Mouse (Mus musculus) 416B (cell line): Measurements from ENCODE around the gene Vnn3.

Experiments
- DNase-seq: peaks from one replicate; pipeline ENCODE4 v3.0.0; 2011; ENCODE audit warnings: low read depth

Vnn3 gene

GRCm38 (mm10) chr10:23851228-23851912 is at the start of gene Vnn3:
Vnn3 (plus strand) TSS chr10:23851462.
- DNase-seq, result peak; percentile 8

- DNase-seq, result no peak
Measured at GRCm38 (mm10) chr10:23802911-23803310, 48.4 kb upstream of the Vnn3 start.

GRCm38 (mm10) chr10:23804665-23805064 is 46.6 kb upstream of the Vnn3 start:
- DNase-seq, result no peak

GRCm38 (mm10) chr10:23806201-23806600 is 45.1 kb upstream of the Vnn3 start:
- DNase-seq, result no peak

- DNase-seq, result peak; percentile 74
Measured at GRCm38 (mm10) chr10:23811635-23812437, 39.4 kb upstream of the Vnn3 start.

- DNase-seq, result no peak
Measured at GRCm38 (mm10) chr10:23812438-23812759, 38.9 kb upstream of the Vnn3 start.

- peak; percentile 10 for DNase-seq
Measured at GRCm38 (mm10) chr10:23812852-23813766, 38.2 kb upstream of the Vnn3 start.

GRCm38 (mm10) chr10:23815168-23815567 is 36.1 kb upstream of the Vnn3 start:
- DNase-seq, result peak; percentile 76

- no peak for DNase-seq
Measured at GRCm38 (mm10) chr10:23816241-23816640, 35.0 kb upstream of the Vnn3 start.

- DNase-seq, result no peak
Measured at GRCm38 (mm10) chr10:23826516-23826915, 24.7 kb upstream of the Vnn3 start.

- DNase-seq, result no peak
Measured at GRCm38 (mm10) chr10:23836003-23836964, 15.0 kb upstream of the Vnn3 start.

GRCm38 (mm10) chr10:23837115-23837514 is 14.1 kb upstream of the Vnn3 start:
- no peak for DNase-seq

- DNase-seq, result no peak
Measured at GRCm38 (mm10) chr10:23838910-23839309, 12.4 kb upstream of the Vnn3 start.

- no peak for DNase-seq
Measured at GRCm38 (mm10) chr10:23839368-23839767, 11.9 kb upstream of the Vnn3 start.

- DNase-seq, result no peak
Measured at GRCm38 (mm10) chr10:23840496-23840895, 10.8 kb upstream of the Vnn3 start.

GRCm38 (mm10) chr10:23852096-23852495 is 834 bp downstream of the Vnn3 start:
- no peak for DNase-seq

- DNase-seq, result peak; percentile 34
Measured at GRCm38 (mm10) chr10:23864362-23865312, 13.4 kb downstream of the Vnn3 start.

- DNase-seq, result peak; percentile 13
Measured at GRCm38 (mm10) chr10:23880695-23881094, 29.4 kb downstream of the Vnn3 start.

GRCm38 (mm10) chr10:23884910-23885309 is 33.6 kb downstream of the Vnn3 start:
- no peak for DNase-seq

- no peak for DNase-seq
Measured at GRCm38 (mm10) chr10:23886060-23886459, 34.8 kb downstream of the Vnn3 start.
